Mouse (Mus musculus) urinary bladder, postnatal 14 days (tissue): ENCODE measurements around the gene Slc25a44.
A peak's percentile ranks its signal among the peaks of the same experiment; 100 is the strongest.
"Not testable (repeated sequence)": the region's sequence is repeated elsewhere in the genome, so short reads cannot be mapped to it uniquely, and the experiment has no call there.

Experiments used
- DNase-seq: peaks from one replicate; pipeline ENCODE4 v3.0.0; 2021; ENCODE audit warnings: low spot score

The Slc25a44 gene

GRCm38 (mm10) chr3:88450379-88451131, 25.6 kb upstream of the Slc25a44 start:
- DNase-seq, result peak; percentile 39

GRCm38 (mm10) chr3:88449395-88450023, 24.6 kb upstream of the Slc25a44 start:
- no peak for DNase-seq

- peak; percentile 54 for DNase-seq
These were observed 23.5 kb upstream of the Slc25a44 start for GRCm38 (mm10) chr3:88448443-88448842.

- DNase-seq, result no peak
These were observed 22.8 kb upstream of the Slc25a44 start for GRCm38 (mm10) chr3:88447676-88448183.

- DNase-seq, result no peak
These were observed 21.7 kb upstream of the Slc25a44 start for GRCm38 (mm10) chr3:88446471-88447123.

- peak; percentile 68 for DNase-seq
These were observed 17.9 kb upstream of the Slc25a44 start for GRCm38 (mm10) chr3:88442888-88443287.

GRCm38 (mm10) chr3:88442488-88442887, 17.5 kb upstream of the Slc25a44 start:
- DNase-seq, result no peak

GRCm38 (mm10) chr3:88440500-88441381, 15.8 kb upstream of the Slc25a44 start:
- peak; percentile 42 for DNase-seq

- DNase-seq, result no peak
These were observed 14.6 kb upstream of the Slc25a44 start for GRCm38 (mm10) chr3:88439582-88439981.

- no peak for DNase-seq
These were observed 12.5 kb upstream of the Slc25a44 start for GRCm38 (mm10) chr3:88437454-88437853.

GRCm38 (mm10) chr3:88436395-88437201, 11.7 kb upstream of the Slc25a44 start:
- DNase-seq, result peak; percentile 29

- DNase-seq, result no peak
These were observed 10.6 kb upstream of the Slc25a44 start for GRCm38 (mm10) chr3:88435515-88435914.

GRCm38 (mm10) chr3:88428639-88429038, 3.7 kb upstream of the Slc25a44 start:
- DNase-seq, result not testable (repeated sequence)

GRCm38 (mm10) chr3:88427342-88427905, 2.5 kb upstream of the Slc25a44 start:
- no peak for DNase-seq

- no peak for DNase-seq
These were observed 925 bp upstream of the Slc25a44 start for GRCm38 (mm10) chr3:88425708-88426420.

GRCm38 (mm10) chr3:88425330-88425689, 371 bp upstream of the Slc25a44 start:
- no peak for DNase-seq

- no peak for DNase-seq
These were observed 2.8 kb downstream of the Slc25a44 start for GRCm38 (mm10) chr3:88422020-88422720.

- no peak for DNase-seq
These were observed 4.2 kb downstream of the Slc25a44 start for GRCm38 (mm10) chr3:88420771-88421170.

GRCm38 (mm10) chr3:88418016-88418415, 6.9 kb downstream of the Slc25a44 start:
- DNase-seq, result no peak
